Mouse (Mus musculus): ENCODE measurements at regions not wholly inside any gene's neighbourhood (a gene's known extent, or its start where the extent isn't known, plus 50 kb on each side); places are given as distances from the start of the nearest gene placed in this dataset.

DNA sequence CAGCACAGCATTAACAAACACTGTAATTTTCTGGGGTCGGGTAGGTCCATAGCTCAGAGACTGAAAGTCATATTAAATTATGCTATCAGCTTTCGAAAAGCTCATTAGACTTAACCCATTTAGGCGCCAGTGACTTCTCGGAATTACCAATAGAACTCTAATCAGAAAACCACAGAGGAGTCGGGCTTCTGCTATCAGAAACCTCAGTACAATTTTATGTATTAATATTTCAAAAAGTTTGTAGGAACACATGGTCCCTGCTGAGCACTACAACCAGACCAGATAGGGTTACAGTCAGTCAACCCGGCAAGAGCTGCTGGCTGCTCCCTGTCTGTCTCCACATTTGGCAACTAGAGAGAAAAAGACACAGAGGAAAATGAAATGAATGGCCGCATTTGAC lies 647.3 kb upstream of the Pabpc4l start:
- DNase-seq: no peak

DNA sequence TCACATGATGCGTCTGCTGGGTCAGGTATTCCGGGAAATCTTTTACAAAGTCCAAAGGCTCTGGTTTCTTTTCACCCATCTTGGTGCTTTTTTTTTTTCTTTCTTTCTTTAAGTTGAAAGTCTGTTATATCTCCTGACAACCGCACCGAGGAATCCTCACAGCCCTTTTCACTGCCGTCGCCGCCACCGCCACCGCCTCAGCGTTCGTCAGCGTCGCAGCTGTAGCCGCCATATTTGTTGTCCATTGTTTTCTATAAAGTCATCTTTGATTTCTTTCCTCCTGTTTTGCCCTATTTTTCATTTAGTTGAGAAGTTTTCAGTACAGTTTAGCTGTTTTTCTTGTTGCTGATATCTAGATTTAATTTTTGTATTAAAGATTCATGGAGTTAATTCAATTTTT lies 603.5 kb upstream of the Pabpc4l start:
- DNase-seq: no peak

DNA sequence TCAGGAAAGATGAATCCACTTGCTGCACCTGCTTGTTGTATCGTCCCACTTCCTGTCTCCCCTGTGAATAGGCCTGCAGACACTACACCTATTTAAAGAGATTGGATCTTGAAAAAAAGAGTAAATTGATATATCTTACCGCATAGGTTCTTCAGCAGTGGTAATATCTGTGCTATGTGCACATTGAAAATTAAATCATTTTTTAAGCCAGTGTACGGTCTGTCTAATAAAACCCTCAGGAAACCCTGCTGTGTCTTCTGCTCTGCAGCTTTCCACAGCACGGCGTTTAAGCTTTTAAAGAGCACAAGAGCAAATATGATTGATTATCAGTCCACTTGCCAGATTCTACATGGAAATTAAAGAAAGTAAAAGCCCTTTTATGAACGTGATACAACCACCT lies 577.7 kb upstream of the Pabpc4l start:
- DNase-seq: no peak

DNA sequence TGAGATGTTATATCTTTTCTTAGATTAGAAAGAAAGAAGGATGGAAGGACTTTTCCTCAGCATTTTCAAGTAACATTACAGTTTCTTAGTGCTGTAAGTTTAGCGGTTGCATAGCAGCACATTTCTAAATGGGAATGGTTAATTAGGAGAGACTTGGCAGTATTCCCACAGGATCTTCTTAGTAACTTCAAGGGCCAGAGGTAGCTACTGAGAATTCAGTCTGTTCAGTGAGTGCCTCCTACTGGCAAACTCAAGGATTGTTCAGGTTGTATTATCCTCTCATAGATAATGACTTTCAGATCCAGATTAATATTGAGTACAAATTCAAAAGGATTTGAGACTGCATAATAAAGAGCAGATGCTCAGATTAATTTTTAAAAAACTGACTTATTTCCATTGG lies 571.3 kb upstream of the Pabpc4l start:
- no peak for DNase-seq

DNA sequence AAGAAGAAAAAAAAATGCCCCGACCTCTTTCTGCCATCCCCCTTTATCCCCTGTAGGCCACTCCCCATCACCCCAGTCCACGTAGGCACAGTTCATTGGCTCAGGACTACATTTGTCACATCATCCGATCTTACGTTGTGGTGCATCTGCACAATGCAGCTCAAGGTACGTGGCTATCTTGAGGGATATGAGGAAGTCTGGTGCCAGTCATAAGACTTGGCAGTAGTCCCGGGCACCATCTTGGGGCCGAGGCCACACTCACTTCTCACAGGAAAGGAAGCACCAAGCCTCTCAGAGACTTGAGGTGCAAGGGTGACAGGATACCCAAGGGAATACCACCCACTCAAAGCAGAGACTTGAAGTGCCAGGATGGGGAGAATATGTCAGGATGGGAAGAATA lies 570.5 kb upstream of the Pabpc4l start:
- DNase-seq: no peak

DNA sequence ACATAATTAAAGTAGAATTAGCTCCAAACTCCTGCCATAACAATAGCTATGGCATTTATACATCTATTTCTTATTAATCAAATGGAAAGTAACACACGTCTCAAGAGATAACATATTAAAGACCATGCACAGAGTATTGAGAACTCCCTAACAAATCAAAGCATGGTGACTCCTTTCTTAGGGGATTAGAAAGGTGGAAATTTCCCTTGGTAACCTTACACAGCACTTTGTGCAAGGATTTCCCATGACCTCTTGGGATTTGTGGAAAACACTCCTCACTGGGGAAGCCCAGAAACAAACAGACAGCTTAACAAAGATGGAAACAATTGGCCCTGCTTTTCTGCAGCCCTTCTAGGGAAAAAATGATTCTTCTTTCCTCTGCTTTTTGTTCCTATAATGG lies 562.4 kb upstream of the Pabpc4l start:
- DNase-seq: no peak

DNA sequence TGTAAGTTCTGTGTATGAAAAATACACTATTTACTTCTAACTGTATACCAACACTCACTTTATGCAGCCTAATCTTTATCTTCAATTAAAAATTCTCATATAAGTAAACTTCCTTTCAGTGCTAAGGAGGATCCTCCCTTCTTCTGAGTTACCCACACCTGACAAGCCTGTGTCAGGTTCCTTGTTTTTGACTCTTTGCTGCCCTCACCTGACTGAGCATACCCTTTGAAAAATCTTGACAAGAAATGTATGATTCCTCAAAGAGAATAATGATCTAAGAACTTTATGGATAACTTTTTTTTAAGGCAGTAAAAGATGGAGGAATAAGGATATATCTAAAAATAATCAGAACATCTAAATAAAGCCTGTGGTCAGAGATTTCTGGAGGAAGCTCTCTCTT lies 550.9 kb upstream of the Pabpc4l start:
- no peak for DNase-seq

DNA sequence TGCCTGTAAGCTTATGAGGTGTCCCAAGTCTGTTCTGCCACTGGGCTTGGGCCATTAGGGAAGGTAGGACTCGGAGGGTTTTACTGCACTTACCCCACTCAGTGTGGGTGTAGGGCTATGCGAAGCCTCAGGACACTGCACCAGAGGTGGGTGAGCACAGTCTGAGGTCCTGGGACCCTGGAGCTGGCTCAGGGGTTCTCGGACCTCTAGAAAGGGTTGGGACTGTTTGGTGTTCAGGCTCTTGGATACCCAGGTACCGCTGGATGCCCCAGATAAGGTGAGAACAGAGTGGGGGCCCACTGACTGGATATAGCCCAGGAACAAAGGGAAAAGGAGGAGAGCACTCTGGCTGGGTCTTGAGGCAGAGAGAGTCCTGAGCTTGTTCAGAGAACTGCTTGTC lies 522.7 kb upstream of the Pabpc4l start:
- DNase-seq: no peak

DNA sequence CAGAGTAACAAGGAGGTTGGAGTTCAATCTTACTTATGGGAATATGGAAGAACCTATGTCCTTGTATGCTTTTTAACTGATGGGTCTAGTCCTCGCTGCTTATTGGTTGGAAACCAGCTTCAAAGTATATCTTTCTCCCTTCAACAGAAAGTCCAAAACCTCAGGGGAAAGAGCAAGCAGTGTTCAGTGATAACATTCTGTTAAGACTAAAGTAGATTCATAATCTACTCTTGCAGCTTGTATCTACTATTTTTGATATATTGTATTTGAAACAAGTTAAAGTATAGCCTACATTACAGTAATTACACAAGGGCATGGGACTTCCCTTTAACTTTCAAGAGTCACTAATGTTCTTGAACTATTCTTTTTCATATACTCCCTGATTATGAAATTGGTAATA lies 522.0 kb upstream of the Pabpc4l start:
- no peak for DNase-seq

DNA sequence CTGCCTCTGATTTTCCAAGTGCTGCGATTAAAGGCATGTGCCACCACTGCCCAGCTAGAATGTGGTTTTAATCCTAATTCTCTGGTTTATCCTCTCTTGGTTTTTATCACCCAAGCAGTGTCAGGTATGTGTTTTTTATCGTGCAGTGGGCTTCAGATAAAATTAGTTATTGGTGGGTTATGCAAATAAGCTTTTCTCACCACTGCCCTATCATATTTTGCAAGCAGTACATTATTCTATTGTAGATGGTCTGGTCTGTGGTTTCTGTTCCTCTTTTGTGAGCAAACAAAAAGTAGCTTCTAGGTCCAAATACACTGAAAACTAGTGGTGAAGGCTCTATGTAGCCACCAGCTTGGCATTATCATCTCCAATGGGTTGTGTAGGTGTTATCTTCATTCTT lies 503.4 kb upstream of the Pabpc4l start:
- DNase-seq: no peak

DNA sequence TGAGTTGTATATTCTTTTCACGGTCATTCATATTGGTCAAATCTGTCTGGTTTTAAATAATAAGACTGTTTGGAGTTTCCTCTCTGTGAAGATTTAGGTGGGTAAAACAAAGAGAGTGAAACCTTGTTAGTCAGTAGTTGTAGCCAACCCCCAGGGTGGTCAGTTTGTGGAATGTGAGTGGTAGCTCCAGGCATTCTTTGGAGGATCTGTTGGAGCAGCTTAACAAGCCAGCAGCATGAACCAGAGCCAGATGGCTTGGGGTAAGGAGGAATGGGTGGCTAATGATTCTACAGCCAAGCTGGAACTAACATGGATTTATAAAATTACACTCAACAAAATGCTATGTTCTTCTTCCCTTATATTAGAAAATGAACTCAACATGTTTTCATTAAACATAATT lies 489.7 kb upstream of the Pabpc4l start:
- no peak for DNase-seq

DNA sequence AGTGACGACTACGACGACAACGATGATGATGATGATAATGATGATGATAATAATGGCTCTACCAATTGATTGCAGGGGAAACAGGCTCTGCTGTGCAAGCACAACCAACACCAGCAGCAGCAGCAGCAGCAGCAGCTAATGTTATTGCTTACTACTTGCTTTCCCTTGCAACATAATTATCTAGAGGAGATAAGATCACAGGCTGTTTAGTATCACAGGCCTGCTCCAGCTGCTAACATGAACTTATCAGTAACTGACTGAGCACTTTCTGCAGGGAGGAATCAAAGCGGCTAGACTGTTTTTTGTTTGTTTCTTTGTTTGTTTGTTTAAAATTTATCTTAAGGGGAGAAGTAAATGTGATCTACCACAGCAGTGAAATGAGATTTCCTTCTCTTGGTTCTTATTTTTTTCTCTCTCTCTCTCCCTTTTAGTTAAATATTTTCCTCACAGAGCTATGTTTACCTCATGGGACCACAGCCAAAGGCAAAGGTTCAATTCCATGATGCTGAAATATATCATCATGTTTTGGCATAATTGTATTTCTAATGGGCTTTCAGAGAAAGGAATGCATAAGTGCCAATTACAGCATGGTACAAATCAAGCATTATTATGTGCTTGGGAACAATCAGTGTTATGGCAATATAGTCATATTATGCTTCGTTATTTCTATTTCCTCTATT lies 443.2 kb upstream of the Pabpc4l start:
- no peak for DNase-seq

DNA sequence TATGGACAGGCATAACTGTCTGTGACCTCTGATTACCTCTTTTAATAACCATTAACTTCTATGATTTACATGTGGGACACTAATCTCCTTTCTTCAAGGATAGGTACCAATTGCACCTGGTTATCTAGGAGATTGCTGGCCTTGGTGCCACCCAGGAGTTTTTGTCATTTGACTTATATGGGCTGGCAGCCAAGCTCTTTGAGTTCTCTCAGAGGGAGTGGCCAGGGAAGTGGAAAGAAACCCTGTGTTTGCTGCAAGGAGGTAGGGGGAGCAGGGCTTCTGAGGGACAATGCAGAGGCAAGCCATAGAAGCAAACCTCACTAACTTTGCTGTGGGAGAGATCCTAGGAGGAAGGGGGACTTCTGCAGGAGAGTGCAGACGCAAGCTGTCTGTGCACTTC lies 427.8 kb upstream of the Pabpc4l start:
- peak; percentile 4 for DNase-seq

DNA sequence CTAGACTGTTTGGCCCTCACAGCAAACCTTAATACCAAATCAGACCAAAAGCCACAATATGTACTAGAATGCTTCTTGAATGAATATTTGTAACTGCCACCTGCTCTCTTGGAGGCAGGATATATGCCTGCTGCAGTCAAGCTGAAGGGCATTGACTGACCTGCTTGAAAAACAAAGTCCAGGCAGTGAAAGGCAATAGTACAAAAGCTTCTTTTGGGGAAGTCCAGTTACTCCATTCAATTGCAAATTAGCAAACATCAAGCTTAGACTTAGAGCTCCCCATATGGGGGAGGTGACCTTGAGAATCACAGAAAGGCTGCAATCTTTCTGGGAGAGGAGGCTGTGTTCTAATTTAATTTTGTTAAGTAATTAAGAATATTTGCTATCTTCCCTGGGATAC lies 422.9 kb upstream of the Pabpc4l start:
- DNase-seq: no peak

DNA sequence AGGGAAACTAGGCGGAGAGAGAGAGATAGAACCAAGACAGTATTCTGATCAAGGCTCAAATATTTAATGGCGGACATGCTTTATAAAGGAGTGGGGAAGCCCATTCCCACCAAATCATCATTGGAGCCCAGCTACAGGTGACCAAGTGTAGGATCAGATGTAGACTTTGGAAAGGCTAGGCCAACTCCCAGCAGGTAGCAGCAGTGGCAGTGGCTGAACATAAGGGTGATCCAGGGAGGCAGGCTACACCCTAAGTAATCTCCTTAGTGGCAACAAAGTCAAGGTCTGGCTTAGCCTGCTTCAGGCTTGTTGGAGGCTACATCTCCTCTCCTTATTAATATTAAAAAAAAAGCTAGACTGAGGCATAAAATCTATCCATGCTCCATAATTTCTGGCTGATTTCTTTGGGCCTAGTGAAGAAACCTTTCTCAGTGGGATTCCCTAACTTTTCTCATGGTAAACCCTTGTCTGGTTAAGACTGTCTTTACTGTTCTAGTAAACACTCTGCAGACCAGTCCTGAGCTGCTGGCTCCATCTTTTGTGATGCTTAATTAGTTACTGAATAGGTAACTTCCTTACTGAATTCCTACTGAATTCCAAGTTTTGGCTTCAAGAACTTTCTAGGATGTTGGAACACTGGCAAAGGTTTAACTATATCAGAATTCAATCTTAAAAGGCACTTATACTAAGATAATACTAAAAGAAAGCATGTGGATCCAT lies 421.7 kb upstream of the Pabpc4l start:
- DNase-seq: no peak

DNA sequence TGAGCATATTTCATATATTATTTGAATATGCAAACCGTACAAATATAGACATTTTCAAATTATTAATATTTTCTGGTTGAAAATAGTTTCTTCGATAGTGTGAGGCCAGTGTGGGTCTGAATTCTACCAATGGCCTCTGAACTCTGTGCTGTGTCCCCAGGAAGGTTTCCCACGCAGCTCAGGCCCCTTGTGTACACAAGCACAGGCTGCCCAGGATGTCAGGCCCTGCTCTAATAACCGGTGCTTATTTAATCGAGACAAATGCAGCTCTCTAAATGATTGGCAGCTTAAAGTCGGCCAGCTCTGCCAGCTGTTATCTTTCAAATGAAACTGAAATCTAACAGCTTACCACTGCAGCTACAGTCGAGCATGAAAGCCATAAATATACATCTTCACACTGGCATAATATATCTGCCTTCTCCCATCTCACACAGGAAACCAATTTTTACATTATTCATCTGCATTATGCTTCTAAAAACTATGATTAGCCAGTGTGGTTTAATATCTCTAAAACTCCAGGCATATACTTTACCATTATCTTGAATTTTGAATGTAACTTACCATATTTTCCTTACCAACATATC lies 400.5 kb upstream of the Pabpc4l start:
- no peak for DNase-seq

DNA sequence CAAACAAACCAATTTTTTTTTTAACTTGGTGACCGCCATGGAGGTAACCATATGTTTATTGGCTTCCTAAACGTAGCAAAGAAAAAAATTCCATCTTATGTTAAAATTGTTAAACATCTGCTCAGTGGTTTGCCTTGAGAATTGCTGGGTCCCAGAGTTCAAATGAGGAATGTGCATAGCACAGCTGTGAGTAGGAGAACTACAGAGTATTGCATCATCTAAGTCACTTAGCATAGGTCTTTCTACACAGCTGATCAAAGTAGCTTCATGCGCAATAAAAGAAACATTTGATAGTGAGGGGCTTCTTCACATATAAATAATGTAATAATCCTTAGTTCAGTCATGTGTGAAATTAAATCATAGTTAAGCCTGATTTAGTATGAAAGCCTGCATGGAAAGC lies 380.7 kb upstream of the Pabpc4l start:
- no peak for DNase-seq
